Mouse (Mus musculus): Measurements from ENCODE around the gene Pnpla2. TPM values are rescaled to one million over a fixed set of nuclear protein-coding genes. Genes with fewer than 3 reads are reported as not detected.
"Not testable (repeated sequence)": the region's sequence is repeated elsewhere in the genome, so short reads cannot be mapped to it uniquely, and the experiment has no call there.

Pnpla2 gene
- polyA plus RNA-seq, 1 experiment from 2014 or later = 57.5 TPM

DNA sequence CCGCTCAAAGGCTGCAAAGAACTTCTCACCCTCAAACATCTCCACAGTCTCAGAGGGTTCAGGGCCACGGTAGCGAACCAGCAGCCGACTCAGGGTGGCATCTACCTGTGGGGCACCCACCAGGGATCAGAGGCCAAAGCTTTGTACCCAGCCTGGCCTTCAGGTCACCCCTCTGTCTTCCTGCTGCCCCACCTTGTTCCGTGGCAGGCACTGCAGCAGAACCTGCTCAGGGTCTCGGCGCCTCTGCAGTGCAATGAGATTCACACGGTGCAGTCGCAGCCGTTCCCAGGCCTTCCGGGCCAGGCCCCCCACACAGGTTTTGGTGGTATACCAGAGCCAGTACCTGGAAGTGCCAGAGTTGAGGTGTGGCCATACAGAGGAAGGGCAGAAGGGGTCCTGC is 15.2 kb upstream of the Pnpla2 start:
- WGBS = 95% methylated on average over 11 of the region's 11 CpGs
- Histone ChIP-seq H3K9ac (no peak overlapping the region), H3K27me3 (no peaks in the 10 kb centered on the region), H3K9me3 (replicated peaks) (no peaks in the 10 kb centered on the region), H3K36me3 (peaks cover 14% of the 10 kb centered on the region), H3K4me3 (no peak overlapping the region), H3K4me2 (no peak overlapping the region), H3K27ac (no peak overlapping the region), H3K4me1 (replicated peaks) (peaks cover 57% of the 10 kb centered on the region)
- no peak for ATAC-seq (replicated peaks; ENCODE audit: insufficient number of reproducible peaks, insufficient read depth, low FRiP score, low read depth)

DNA sequence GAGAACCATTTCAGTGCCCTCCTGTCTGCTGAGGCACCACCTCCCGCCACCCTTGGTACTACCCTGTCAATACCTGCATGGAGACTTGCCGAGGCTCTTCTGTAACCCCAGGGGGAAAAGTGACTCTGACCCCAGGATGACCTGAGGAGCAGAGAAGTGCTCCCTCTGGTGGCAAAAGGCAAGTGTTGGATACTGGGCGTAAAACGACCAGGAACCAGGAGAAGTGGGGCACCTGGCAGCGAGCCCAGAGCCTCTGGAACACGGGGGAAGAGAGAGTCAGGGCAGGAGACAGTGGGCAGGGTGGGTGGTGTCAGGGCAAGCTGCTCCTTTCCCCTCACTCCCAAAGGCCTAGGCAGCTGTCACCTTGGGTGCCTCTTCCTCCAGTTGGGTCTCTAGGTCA is 14.4 kb upstream of the Pnpla2 start:
- H3K9ac ChIP-seq = no peak overlapping the region
- H3K27me3 ChIP-seq = no peaks in the 10 kb centered on the region
- peaks cover 51% of the 10 kb centered on the region for H3K4me1 ChIP-seq (replicated peaks)
- H3K4me3 ChIP-seq = no peak overlapping the region
- H3K4me2 ChIP-seq = no peak overlapping the region
- ATAC-seq (replicated peaks; ENCODE audit: insufficient number of reproducible peaks, insufficient read depth, low FRiP score, low read depth) = no peak
- no peaks in the 10 kb centered on the region for H3K9me3 ChIP-seq (replicated peaks)
- 27% methylated on average over 6 of the region's 6 CpGs for WGBS
- H3K27ac ChIP-seq = no peak overlapping the region
- peaks cover 14% of the 10 kb centered on the region for H3K36me3 ChIP-seq

DNA sequence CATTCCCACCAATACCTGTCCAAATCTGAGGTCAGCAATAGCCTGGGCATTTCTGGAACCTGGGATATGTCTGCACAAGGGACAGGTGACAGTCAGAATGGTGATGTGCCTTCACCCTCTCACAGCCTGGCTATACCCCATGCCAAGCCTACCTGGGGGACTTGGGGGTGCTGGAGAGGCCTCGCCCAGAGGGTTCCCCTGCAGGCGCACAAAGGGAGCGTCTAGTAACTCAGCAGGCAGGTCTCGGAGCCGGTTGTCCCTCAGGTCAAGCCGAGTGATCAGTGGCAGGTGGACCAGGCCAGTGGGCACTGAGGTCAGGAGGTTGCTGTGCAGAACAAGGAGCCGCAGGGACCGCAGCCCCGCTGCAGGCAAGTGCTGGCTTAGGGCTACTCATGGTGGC is 13.5 kb upstream of the Pnpla2 start:
- no peaks in the 10 kb centered on the region for H3K9me3 ChIP-seq (replicated peaks)
- H3K36me3 ChIP-seq = peaks cover 14% of the 10 kb centered on the region
- 94% methylated on average over 9 of the region's 9 CpGs for WGBS
- no peak overlapping the region for H3K27ac ChIP-seq
- H3K9ac ChIP-seq = no peak overlapping the region
- ATAC-seq (replicated peaks; ENCODE audit: insufficient number of reproducible peaks, insufficient read depth, low FRiP score, low read depth) = no peak
- H3K27me3 ChIP-seq = no peaks in the 10 kb centered on the region
- no peak overlapping the region for H3K4me3 ChIP-seq
- no peak overlapping the region; the same call in 1 of the 2 replicates for H3K4me2 ChIP-seq
- peaks cover 46% of the 10 kb centered on the region for H3K4me1 ChIP-seq (replicated peaks)

DNA sequence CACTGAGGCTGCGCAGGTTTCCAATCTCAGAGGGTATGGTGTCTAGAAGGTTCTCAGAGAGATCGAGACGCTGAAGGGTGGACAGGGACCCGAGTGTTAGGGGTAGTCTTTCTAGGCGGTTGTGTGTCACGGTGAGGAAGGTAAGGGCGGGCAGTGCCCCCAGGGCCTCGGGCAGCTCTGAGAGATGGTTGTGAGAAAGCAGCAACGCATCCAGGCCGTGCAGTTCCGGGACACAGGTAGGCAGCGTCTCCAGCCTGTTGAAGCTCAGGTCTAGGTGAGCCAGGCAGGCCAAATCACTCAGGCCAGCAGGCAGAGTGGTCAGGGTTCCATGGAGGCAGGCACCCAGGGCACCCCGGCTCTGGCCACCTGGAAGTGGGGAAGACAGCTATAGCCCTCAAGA is 12.8 kb upstream of the Pnpla2 start:
- Histone ChIP-seq H3K4me1 (replicated peaks) (peaks cover 43% of the 10 kb centered on the region), H3K4me2 (peak overlapping the region; percentile 92), H3K36me3 (peaks cover 14% of the 10 kb centered on the region), H3K27me3 (no peaks in the 10 kb centered on the region), H3K9ac (no peak overlapping the region), H3K4me3 (0 out of 2 replicates have a peak overlapping the region, but pooled peaks have one; percentile 60), H3K27ac (no peak overlapping the region), H3K9me3 (replicated peaks) (no peaks in the 10 kb centered on the region)
- 93% methylated on average over 13 of the region's 13 CpGs for WGBS
- ATAC-seq (replicated peaks; ENCODE audit: insufficient number of reproducible peaks, insufficient read depth, low FRiP score, low read depth) = no peak

DNA sequence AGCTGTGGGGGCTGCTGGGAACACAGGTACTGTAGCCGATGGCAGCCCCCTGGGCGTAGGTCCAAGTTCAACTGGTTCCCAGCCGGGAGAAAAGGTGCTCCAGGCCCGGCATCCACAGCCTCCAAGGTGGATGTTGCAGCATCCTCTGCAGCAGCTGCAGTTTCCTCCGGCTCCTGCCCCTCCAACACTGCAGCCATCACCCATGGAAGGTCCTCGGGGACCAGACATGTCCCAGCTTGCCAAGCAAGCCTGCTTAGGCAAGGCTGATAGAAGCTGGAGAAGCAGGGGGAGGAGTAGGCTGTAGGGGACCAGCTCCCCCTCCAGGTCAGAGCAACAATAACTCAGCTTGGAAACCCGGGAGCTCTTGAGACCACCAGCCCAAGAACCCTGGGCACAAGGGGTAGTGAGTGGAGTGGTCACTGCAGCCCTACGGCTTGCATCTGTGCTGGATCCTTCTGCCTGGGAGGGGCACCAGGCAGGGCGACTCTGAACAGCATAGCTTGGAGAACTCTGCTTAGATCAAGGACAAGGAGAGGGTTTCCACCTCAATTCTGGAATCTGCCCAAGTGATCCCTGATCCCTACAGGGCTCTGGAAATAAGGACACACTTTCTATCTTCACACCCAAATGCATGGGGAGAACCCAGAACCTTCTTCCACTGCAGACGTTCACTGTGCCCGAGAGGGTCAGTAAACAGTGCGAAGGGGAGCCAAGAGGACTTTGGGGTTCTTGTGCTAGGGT is 11.7 kb upstream of the Pnpla2 start:
- H3K27me3 ChIP-seq = no peaks in the 10 kb centered on the region
- no peaks in the 10 kb centered on the region for H3K9me3 ChIP-seq (replicated peaks)
- ATAC-seq (replicated peaks; ENCODE audit: insufficient number of reproducible peaks, insufficient read depth, low FRiP score, low read depth) = no peak
- peaks cover 41% of the 10 kb centered on the region for H3K4me1 ChIP-seq (replicated peaks)
- 17% methylated on average over 12 of the region's 12 CpGs for WGBS
- H3K4me3 ChIP-seq = peak overlapping the region; percentile 60
- H3K36me3 ChIP-seq = peaks cover 12% of the 10 kb centered on the region
- peak overlapping the region; percentile 65 for H3K9ac ChIP-seq
- H3K4me2 ChIP-seq = peak overlapping the region; percentile 92
- peak overlapping the region; percentile 54 for H3K27ac ChIP-seq

DNA sequence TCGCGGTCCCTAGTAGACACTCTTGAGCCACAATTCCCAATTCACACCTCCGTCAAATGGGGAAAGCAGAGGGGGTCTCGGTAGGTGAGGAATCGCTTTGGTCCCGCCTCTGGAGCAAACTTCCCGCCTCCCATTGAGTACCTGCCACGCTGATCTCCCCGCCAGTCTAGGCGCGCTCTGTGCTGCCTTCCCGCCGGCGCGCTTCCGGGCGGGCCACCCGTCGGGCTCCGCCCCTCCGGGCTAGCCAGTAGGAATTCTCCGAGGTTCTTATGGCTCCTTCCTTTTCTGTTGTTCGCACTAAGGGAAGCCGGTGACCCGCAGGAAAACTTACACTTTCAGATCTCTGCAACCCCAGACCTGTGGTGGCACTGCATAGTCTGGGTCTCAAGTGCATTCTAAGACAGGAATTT is 11.2 kb upstream of the Pnpla2 start, which contains the start of gene Pidd1:
Pidd1 (minus strand) TSS at position 198 of the 410 bp plus-strand sequence.
- peaks cover 47% of the 10 kb centered on the region for H3K4me1 ChIP-seq (replicated peaks)
- peak within 1 kb of the TSS; percentile 70 for H3K27ac ChIP-seq
- H3K9ac ChIP-seq = peak within 1 kb of the TSS; percentile 65
- H3K4me2 ChIP-seq = peak within 1 kb of the TSS; percentile 92
- H3K9me3 ChIP-seq (replicated peaks) = no peaks in the 10 kb centered on the region
- H3K4me3 ChIP-seq = peak within 1 kb of the TSS; percentile 60
- peak; percentile 45; the same call in 1 of the 2 replicates for ATAC-seq (replicated peaks; ENCODE audit: insufficient number of reproducible peaks, insufficient read depth, low FRiP score, low read depth)
- under 1% methylated on average over 25 of the region's 25 CpGs for WGBS
- no peaks in the 10 kb centered on the region for H3K27me3 ChIP-seq
- peaks cover 9% of the 10 kb centered on the region; the same call in 1 of the 2 replicates for H3K36me3 ChIP-seq

DNA sequence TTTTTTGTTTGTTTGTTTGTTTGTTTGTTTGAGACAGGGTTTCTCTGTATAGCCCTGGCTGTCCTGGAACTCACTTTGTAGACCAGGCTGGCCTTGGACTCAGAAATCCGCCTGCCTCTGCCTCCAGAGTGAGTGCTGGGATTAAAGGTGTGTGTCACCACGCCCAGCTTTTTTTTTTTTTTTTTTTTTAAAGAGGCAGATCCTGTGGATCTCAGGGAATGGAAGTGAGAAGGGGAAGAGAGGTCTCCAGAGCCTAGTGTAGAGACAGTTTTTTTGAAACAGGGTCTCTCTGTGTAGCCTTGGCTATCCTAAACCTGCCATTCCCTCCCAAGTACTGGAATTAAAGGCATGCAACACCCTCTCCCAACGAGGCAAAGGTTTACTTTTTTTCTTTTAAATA is 8.6 kb upstream of the Pnpla2 start:
- H3K27ac ChIP-seq; H3K4me3 ChIP-seq; H3K27me3 ChIP-seq; H3K9me3 ChIP-seq (replicated peaks); H3K9ac ChIP-seq; ATAC-seq (replicated peaks; ENCODE audit: insufficient number of reproducible peaks, insufficient read depth, low FRiP score, low read depth): not testable (repeated sequence)
- H3K36me3 ChIP-seq = peaks cover 25% of the 10 kb centered on the region; the same call in 1 of the 2 replicates
- peak overlapping the region; percentile 65 for H3K4me2 ChIP-seq
- H3K4me1 ChIP-seq (replicated peaks) = peaks cover 37% of the 10 kb centered on the region
- WGBS = 80% methylated on average over 3 of the region's 3 CpGs

DNA sequence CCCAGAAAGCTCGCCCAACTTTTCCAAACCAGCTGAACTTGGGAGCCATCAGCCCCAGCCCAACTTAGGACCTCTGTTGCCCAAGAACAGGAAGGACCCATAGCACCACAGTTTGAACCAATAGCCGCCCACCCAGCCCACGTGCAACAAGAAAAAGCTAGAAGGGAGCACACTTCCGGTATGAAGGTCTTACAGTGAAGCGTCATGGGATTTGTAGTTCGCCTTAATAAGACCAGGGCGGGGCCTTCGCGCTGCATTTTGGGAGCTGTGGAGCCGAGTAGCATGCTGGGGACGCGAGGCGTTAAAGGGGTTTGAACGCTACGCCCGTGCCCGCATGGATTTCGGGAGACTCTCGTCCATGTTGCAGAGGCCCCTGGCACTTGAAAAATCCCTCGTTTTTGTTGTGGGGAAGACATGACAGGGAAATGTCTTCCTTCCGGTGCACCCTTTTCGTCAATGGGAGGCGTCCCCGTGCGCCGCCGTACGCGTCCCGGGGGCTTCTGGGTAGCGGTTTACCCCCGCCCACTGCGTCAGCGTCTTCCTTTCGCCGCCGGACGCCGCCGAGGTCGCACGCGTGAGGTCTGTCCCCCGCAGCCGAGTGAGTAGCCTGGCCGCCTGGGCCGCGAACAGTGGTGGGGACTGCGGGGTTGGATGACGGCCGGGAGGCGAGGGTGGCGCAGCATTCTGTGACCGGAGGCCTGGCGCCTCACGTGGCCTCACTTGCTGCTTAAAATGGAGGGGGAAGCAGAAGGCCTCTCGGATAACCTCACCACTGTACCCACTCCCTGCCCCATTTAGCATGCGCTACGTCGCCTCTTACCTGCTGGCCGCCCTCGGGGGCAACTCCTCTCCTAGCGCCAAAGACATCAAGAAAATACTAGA is 7.6 kb upstream of the Pnpla2 start, which contains the start of gene Rplp2:
Rplp2 (plus strand) TSS at position 261 of the 882 bp plus-strand sequence.
- peak within 1 kb of the TSS; percentile 65 for H3K4me2 ChIP-seq
- peak within 1 kb of the TSS; percentile 90 for H3K9ac ChIP-seq
- WGBS = under 1% methylated on average over 63 of the region's 63 CpGs
- H3K4me1 ChIP-seq (replicated peaks) = peaks cover 33% of the 10 kb centered on the region
- ATAC-seq (replicated peaks; ENCODE audit: insufficient number of reproducible peaks, insufficient read depth, low FRiP score, low read depth) = peak; percentile 88
- H3K4me3 ChIP-seq = peak within 1 kb of the TSS; percentile 78
- peaks cover 35% of the 10 kb centered on the region for H3K36me3 ChIP-seq
- H3K9me3 ChIP-seq (replicated peaks) = no peaks in the 10 kb centered on the region
- no peaks in the 10 kb centered on the region for H3K27me3 ChIP-seq
- H3K27ac ChIP-seq = peak within 1 kb of the TSS; percentile 82

DNA sequence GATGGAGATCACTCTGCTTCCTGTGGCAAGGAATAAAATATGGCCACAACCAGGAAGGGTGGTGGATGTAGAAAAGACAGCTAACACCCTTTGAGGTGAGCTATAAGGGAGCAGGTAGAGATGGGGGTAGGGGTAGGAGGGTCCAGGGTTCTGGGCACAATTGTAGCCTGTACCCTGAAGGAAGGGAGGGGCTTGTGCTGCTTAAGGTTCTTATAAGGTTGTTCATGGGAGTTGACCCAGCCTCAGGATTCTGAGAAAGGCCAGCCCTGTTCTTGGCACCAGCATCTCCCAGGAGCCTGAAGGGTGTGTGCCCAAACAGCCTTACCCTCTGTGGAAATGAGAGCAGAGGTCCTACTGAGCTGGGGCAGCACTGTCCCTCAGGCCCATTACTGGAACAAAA is 3.1 kb upstream of the Pnpla2 start:
- Histone ChIP-seq H3K4me3 (no peak overlapping the region), H3K27ac (no peak overlapping the region), H3K4me2 (no peak overlapping the region), H3K9ac (no peak overlapping the region), H3K9me3 (replicated peaks) (no peaks in the 10 kb centered on the region), H3K27me3 (no peaks in the 10 kb centered on the region), H3K4me1 (replicated peaks) (peaks cover 27% of the 10 kb centered on the region), H3K36me3 (peaks cover 35% of the 10 kb centered on the region)
- no peak for ATAC-seq (replicated peaks; ENCODE audit: insufficient number of reproducible peaks, insufficient read depth, low FRiP score, low read depth)

DNA sequence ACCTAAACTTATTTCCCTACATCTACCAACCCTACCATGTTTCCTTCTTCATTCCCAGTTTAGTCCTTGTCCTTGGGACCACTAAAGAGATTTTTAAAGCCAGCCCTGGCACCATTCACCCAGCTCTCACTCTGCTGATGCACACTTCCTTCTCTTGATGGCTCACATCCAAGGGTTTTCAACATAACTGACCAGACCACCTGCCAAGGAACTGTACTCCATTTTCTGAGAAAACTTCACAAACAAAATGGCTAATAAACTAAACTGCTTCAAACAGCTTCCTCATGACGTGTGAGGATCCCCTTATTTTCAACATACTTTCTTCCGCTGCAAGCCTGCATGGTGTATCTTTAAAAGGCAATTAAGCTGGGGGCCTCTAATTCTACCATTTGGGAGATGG is 1.4 kb upstream of the Pnpla2 start:
- no peak overlapping the region for H3K4me3 ChIP-seq
- 75% methylated on average over 2 of the region's 2 CpGs for WGBS
- ATAC-seq (replicated peaks; ENCODE audit: insufficient number of reproducible peaks, insufficient read depth, low FRiP score, low read depth) = no peak
- no peak overlapping the region for H3K27ac ChIP-seq
- H3K4me1 ChIP-seq (replicated peaks) = peaks cover 23% of the 10 kb centered on the region
- H3K4me2 ChIP-seq = no peak overlapping the region
- H3K9me3 ChIP-seq (replicated peaks) = no peaks in the 10 kb centered on the region
- peaks cover 35% of the 10 kb centered on the region for H3K36me3 ChIP-seq
- H3K27me3 ChIP-seq = no peaks in the 10 kb centered on the region
- no peak overlapping the region for H3K9ac ChIP-seq

DNA sequence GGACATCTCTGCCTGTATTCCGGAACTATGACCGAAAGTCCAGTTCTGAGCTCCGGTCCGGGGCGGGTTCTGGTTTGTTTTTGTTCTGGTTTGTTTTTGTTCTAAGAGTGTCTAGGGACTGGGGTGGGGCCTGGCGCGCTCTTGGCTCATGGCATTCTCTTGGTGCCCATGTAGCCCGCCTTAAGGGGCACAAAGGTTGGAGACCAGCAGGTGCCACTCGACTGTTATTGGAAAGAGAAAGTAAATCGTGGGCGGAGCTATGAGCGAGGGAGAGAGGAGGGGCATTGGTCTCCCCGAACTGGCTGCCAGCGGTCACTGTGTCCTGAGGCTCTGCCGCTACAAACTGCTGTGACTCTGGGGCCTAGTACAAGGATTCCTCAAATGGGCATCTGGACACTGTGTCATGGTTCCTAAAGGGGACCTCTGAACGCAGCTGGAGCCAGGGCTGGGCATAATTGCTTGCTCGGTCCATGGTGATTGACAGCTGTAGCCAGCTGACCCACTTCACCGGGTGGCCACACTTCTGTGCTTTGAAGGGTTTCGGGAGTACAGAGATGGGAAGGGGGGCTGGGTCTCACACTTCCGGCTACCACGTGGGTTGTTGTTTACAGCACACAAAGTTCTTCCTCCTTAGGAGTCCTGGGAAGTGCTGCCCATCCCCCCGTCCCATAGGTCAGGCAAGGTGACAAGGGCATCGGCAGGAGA is 764 bp downstream of the Pnpla2 start:
- H3K4me3 ChIP-seq = peak overlapping the region; percentile 75
- peak overlapping the region; percentile 77 for H3K9ac ChIP-seq
- H3K36me3 ChIP-seq = peaks cover 26% of the 10 kb centered on the region
- peaks cover 22% of the 10 kb centered on the region for H3K4me1 ChIP-seq (replicated peaks)
- H3K4me2 ChIP-seq = peak overlapping the region; percentile 91
- H3K9me3 ChIP-seq (replicated peaks) = no peaks in the 10 kb centered on the region
- peaks cover under 1% of the 10 kb centered on the region for H3K27me3 ChIP-seq
- ATAC-seq (replicated peaks; ENCODE audit: insufficient number of reproducible peaks, insufficient read depth, low FRiP score, low read depth) = peak; percentile 60
- 2% methylated on average over 23 of the region's 23 CpGs for whole genome bisulfite sequencing
- H3K27ac ChIP-seq = peak overlapping the region; percentile 94
